Mouse (Mus musculus) myocyte (in vitro differentiated cells): ENCODE data around the gene Serhl. TPM values are rescaled to one million over a fixed set of nuclear protein-coding genes. Genes with fewer than 3 reads are reported as not detected.

Experiments
- H3K27me3 ChIP-seq: one replicate; pipeline ENCODE4 v1.6.1; 2011; ENCODE audit not compliant: control insufficient read depth, insufficient read depth, insufficient read length
- H3K36me3 ChIP-seq: one replicate; pipeline ENCODE4 v1.6.1; 2011; ENCODE audit not compliant: control insufficient read depth, insufficient read depth
- H3K4me2 ChIP-seq: one replicate; pipeline ENCODE4 v1.6.1; 2011; ENCODE audit warnings: low read depth, control low read depth
- H3K4me3 ChIP-seq: one replicate; pipeline ENCODE4 v1.5.1; 2011; ENCODE audit warnings: mild to moderate bottlenecking, control low read depth, moderate library complexity
- H3K79me2 ChIP-seq: one replicate; pipeline ENCODE4 v1.6.1; 2011; ENCODE audit not compliant: control insufficient read depth, insufficient read depth
- H3ac ChIP-seq: one replicate; pipeline ENCODE4 v1.6.1; 2011; ENCODE audit not compliant: control insufficient read depth, insufficient read length
- CEBPB ChIP-seq: IDR thresholded peaks from 2 replicates; pipeline ENCODE4 v1.6.1; 2011; ENCODE audit warnings: mild to moderate bottlenecking, moderate library complexity; ENCODE audit not compliant: poor library complexity, insufficient read depth, severe bottlenecking
- E2F4 ChIP-seq: IDR thresholded peaks from one replicate; pipeline ENCODE4 v1.6.1; 2011; ENCODE audit warnings: mild to moderate bottlenecking, control low read depth, moderate library complexity; ENCODE audit not compliant: insufficient read depth
- MAX ChIP-seq: IDR thresholded peaks from one replicate; pipeline ENCODE4 v1.6.1; 2011; ENCODE audit warnings: low read depth, mild to moderate bottlenecking, control low read depth
- MYOD1 ChIP-seq, 3 experiments: IDR thresholded peaks; one replicate each; pipeline ENCODE4 v1.6.1; 2011; ENCODE audit warnings: control low read depth in 2 of 3, low read depth in 2 of 3, mild to moderate bottlenecking in 2 of 3, moderate library complexity in 1 of 3; ENCODE audit not compliant: insufficient read length in 2 of 3, control insufficient read depth in 1 of 3
- MYOG ChIP-seq, 3 experiments: IDR thresholded peaks; one replicate each; pipeline ENCODE4 v1.6.1; 2011; ENCODE audit warnings: control low read depth in 2 of 3, low read depth in 2 of 3, mild to moderate bottlenecking in 2 of 3; ENCODE audit not compliant: insufficient read length in 2 of 3, control insufficient read depth in 1 of 3, insufficient read depth in 1 of 3
- POLR2A ChIP-seq: IDR thresholded peaks from one replicate; pipeline ENCODE4 v1.6.1; 2011; ENCODE audit warnings: low read depth, mild to moderate bottlenecking, control low read depth, moderate library complexity; ENCODE audit not compliant: insufficient read length
- POLR2AphosphoS2 ChIP-seq: IDR thresholded peaks from one replicate; pipeline ENCODE4 v1.6.1; 2011; ENCODE audit warnings: low read depth, control low read depth; ENCODE audit not compliant: insufficient read length
- REST ChIP-seq: IDR thresholded peaks from one replicate; pipeline ENCODE4 v1.6.1; 2011; ENCODE audit warnings: mild to moderate bottlenecking, control low read depth, moderate library complexity; ENCODE audit not compliant: insufficient read depth, insufficient read length
- SRF ChIP-seq: IDR thresholded peaks from one replicate; pipeline ENCODE4 v1.6.1; 2011; ENCODE audit warnings: low read depth; ENCODE audit not compliant: control insufficient read depth, insufficient read length
- TCF12 ChIP-seq: IDR thresholded peaks from one replicate; pipeline ENCODE4 v1.6.1; 2011; ENCODE audit warnings: mild to moderate bottlenecking, control low read depth; ENCODE audit not compliant: poor library complexity, insufficient read depth, severe bottlenecking
- TCF3 ChIP-seq: IDR thresholded peaks from one replicate; pipeline ENCODE4 v1.6.1; 2011; ENCODE audit warnings: low read depth, control low read depth; ENCODE audit not compliant: insufficient read length
- USF1 ChIP-seq: IDR thresholded peaks from one replicate; pipeline ENCODE4 v1.6.1; 2011; ENCODE audit warnings: low read depth, mild to moderate bottlenecking, control low read depth, moderate library complexity
- polyA plus RNA-seq: library from polyadenylated mRNA; unstranded; fragments of >200 nt; fragmentation: generic; extraction: Trizol; gene quantifications from one replicate; pipeline ENCODE4 v1.2.1, GENCODE M21; 2012; ENCODE audit warnings: missing spikeins

Serhl gene
- polyA plus RNA-seq, 1 experiment: 33.7 TPM

DNA sequence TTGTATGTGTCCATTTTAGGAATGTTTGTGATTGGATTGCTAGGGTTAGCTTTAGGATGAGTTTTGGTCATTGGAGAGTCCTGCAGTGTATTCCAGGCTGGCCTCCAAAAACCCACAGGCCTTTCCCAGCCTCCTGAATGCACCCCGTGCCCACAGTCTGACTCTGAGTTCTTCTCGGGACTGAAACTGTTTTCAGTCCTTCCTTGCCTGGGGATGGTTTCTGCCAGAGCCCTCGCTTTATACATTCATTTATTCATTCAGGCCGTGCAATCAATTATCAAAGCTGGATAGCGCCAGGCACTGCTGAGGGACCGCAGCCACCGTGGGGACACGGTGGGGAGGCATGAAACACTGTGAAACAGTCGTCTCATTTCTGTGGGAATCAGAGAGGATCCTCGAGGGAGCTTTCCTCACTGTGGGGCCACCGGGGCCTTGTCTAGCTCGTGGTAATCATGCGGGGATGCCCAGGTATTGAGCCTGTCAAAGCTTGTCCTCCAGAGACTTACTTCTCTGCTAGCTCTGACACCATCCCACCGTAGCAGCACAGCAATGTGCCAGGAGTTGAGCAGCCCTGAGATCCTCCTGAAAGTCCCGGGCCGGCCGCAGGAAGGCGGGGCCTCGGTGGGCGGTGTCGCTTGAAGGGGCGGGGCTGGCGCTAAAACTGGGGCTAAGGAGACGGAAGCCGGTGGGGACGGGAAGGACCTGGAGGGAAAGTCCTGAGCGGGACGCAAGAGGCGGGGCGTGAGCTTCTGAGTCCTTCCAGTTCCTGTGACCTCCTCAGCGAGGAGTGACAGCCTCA lies 10.4 kb downstream of the Serhl start:
- Histone ChIP-seq H3K79me2 (no peaks in the 10 kb centered on the region), H3K27me3 (no peaks in the 10 kb centered on the region), H3K4me3 (peak overlapping the region; percentile 52), H3K4me2 (peak overlapping the region; percentile 99), H3K36me3 (no peaks in the 10 kb centered on the region), H3ac (peak overlapping the region; percentile 16)
- TF ChIP-seq E2F4 (peak; percentile 60), POLR2A (peak; percentile 85), POLR2AphosphoS2 (peak; percentile 85), REST (no peak), MAX (no peak), SRF (no peak), TCF3 (no peak), TCF12 (no peak)

DNA sequence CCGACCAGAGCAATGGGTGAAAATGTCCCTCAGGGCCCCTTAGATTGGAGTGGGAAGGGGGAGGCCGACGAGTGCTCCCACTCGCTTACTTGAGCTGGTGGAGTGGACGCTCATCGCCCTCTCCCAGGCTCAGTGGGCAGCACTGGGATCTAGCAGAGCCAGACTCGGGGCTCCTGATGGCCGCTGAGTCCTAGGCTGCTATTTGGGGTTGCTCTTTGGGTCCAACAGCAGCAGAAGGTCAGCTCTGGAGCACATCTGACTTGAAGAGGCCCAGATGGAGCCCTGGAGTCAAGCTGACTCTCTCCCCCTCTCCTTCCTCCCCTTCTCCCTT lies 11.0 kb downstream of the Serhl start:
- peak overlapping the region; percentile 99 for H3K4me2 ChIP-seq
- H3K36me3 ChIP-seq: no peaks in the 10 kb centered on the region
- peak overlapping the region; percentile 16 for H3ac ChIP-seq
- H3K4me3 ChIP-seq: peak overlapping the region; percentile 52
- H3K27me3 ChIP-seq: no peaks in the 10 kb centered on the region
- TF ChIP-seq USF1 (no peak), POLR2AphosphoS2 (no peak), MYOD1 (IDR thresholded peaks at IDR 0.05; ENCODE audit: control insufficient read depth in 1 of 3, insufficient read length in 2 of 3, low read depth in 2 of 3) (no peak)
- no peaks in the 10 kb centered on the region for H3K79me2 ChIP-seq

DNA sequence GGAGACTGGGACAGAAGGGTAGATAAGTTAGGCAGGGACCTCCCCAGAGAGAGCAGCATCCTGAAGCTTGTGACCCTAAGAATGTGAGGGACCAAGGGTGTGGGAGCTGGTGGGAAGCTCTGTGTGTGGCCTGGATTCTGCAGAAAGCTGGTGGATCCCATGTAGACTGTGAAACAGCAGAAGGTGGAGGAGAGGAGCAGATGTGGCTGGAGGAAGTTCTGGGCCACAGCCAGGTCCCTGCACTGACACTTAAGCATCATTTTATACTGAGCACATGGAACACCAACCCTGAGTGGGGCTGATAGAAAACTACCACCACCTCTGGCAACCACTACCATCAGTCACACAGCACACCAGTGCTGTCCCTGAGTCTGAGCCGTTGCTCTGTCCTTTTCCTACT lies 13.8 kb downstream of the Serhl start:
- Histone ChIP-seq H3K4me3 (no peak overlapping the region), H3K36me3 (no peaks in the 10 kb centered on the region), H3K4me2 (no peak overlapping the region), H3K27me3 (no peaks in the 10 kb centered on the region), H3K79me2 (no peaks in the 10 kb centered on the region), H3ac (no peak overlapping the region)
- TF ChIP-seq TCF12: no peak
- no peak for TF ChIP-seq CEBPB
- no peak for TF ChIP-seq MYOD1 (IDR thresholded peaks at IDR 0.05; ENCODE audit: control insufficient read depth in 1 of 3, insufficient read length in 2 of 3, low read depth in 2 of 3)
- no peak for TF ChIP-seq POLR2AphosphoS2
- TF ChIP-seq E2F4: no peak
- TF ChIP-seq REST: no peak
- no peak for TF ChIP-seq SRF
- no peak for TF ChIP-seq MAX
- TF ChIP-seq POLR2A: no peak
- TF ChIP-seq MYOG (IDR thresholded peaks at IDR 0.05; ENCODE audit: control insufficient read depth in 1 of 3, insufficient read depth in 1 of 3, insufficient read length in 2 of 3, low read depth in 2 of 3): no peak
- no peak for TF ChIP-seq TCF3
- no peak for TF ChIP-seq USF1

DNA sequence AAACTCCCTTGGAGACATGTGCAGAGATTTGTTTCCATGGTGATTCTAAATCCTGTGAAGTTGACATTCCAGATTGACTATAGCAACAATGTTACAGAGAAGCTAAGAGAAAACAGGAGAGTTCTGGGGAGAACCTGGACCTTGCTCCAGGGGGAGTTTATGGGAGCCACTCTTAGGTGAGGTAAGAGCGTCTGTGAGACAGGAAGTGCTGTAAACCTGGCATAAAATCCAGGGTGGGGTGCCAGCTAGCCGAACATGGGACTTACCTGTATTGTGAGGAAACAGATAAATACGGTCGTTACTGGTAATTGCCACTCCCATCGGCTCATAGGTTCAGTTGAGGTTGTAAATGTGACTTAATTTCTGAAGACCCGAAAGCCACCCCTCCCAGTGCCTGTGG lies 17.1 kb downstream of the Serhl start:
- Histone ChIP-seq H3K27me3 (no peaks in the 10 kb centered on the region), H3K4me2 (no peak overlapping the region), H3K79me2 (no peaks in the 10 kb centered on the region), H3K4me3 (no peak overlapping the region), H3K36me3 (no peaks in the 10 kb centered on the region), H3ac (no peak overlapping the region)
- TF ChIP-seq SRF (no peak), REST (no peak), TCF12 (no peak), POLR2A (no peak), CEBPB (no peak), TCF3 (no peak), MAX (no peak), POLR2AphosphoS2 (no peak), USF1 (no peak), MYOD1 (IDR thresholded peaks at IDR 0.05; ENCODE audit: control insufficient read depth in 1 of 3, insufficient read length in 2 of 3, low read depth in 2 of 3) (no peak), E2F4 (no peak)

DNA sequence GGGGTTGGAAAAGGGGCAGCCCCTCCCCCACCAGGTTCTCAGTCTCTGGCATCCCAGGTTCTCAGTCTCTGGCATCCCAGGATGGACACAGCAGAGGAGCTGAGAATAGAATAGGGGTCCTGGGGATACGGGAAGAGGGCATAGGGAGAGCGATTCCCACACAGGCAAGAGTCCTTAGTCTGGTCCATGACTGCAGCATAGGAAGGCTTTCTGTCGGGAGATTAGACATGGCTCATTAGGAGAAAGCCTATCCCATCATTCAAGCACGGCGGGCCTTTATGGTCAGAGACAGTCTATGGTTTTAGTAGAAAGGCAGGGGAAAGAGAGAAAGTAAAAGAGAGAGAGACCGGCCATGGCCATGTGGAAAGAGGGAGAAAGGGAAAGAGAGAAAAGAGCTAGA lies 18.5 kb downstream of the Serhl start:
- Histone ChIP-seq H3ac (no peak overlapping the region), H3K79me2 (no peaks in the 10 kb centered on the region), H3K4me3 (no peak overlapping the region), H3K27me3 (no peaks in the 10 kb centered on the region), H3K4me2 (no peak overlapping the region), H3K36me3 (no peaks in the 10 kb centered on the region)
- TF ChIP-seq POLR2AphosphoS2 (no peak), USF1 (no peak), E2F4 (no peak), SRF (no peak), CEBPB (no peak), MAX (no peak)
